Mouse (Mus musculus) lung, adult 2 months (tissue): Measurements from ENCODE around the gene Dock8.

Source experiments
- CTCF ChIP-seq: fragments of 200-500 bp; IDR thresholded peaks from 2 replicates; pipeline ENCODE4 v1.5.1; 2011; ENCODE audit warnings: mild to moderate bottlenecking, low read length, control low read depth; ENCODE audit not compliant: insufficient read depth
- POLR2A ChIP-seq: fragments of 200-500 bp; IDR thresholded peaks from 2 replicates; pipeline ENCODE4 v1.6.1; 2011; ENCODE audit warnings: low read depth, mild to moderate bottlenecking, control low read depth, low read length, borderline replicate concordance; ENCODE audit errors: extremely low read depth

DNA sequence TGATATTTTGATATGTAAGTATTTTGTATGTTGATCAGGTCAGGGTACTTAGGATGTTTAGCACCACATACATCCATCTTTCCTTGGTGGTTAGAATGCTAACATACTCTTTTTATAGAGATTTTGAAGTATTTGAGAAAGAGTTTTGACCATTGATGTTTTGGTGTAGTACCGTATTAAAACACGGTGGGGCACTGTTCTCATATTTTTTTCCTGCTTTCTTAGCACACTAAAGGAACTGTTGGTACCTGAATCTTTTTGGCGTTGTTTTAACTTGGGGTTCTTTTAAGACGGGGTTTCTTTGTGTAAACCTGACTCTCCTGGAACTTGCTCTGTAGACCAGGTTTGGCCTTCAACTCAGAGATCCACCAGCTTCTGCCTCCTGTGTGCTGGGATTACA is 133.0 kb downstream of the Dock8 start:
- TF ChIP-seq CTCF, result no peak
- TF ChIP-seq POLR2A, result no peak
